Mouse (Mus musculus) CD4-positive, CD25-positive, alpha-beta regulatory T cell, adult 2 months (primary cell): ENCODE data around the gene Top3b.
A peak's percentile ranks its signal among the peaks of the same experiment; 100 is the strongest.
"Not testable (repeated sequence)": the region's sequence is repeated elsewhere in the genome, so short reads cannot be mapped to it uniquely, and the experiment has no call there.

ENCODE experiments used
- DNase-seq: peaks from one replicate; pipeline ENCODE4 v3.0.0-alpha.2; 2012; ENCODE audit warnings: low read depth, low spot score

Gene Top3b

DNA sequence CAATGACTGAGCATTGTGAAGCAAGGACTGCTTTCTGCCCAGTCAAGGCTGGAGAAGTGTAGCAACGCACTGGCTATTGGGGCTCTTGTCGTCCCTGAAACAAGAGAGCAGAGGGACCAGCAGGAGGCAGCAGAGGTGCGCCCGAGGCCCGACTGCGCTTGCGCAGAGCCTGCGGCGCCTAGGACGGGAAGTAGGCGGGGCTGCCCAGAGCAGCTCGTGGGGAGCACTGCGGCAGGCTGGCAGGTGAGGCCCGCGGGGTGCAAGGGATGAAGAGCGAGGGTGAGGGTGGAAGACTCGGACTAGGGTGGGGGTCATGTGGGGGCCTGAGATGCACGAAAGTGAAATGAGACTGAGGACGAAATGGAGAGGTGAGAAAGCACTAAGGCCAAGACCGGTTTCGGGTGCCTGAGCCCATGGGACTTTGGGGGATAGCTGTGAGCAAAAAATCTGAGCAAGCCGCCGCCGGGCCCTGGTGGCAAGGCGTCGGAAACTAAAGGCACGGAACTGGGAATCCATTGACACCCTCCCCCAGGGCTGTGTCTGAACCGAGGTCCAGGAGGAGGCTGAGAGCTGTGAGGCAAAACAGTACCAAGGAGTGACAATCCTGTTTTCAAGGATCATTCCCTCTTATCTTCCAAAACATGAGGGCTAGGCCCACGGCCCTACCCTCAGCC lies 26.0 kb downstream of the Top3b start, which contains the start of gene Ppm1f:
Gene Ppm1f (plus strand): TSS at position 88 of the 674 bp plus-strand sequence.
- DNase-seq: peak; percentile 97

DNA sequence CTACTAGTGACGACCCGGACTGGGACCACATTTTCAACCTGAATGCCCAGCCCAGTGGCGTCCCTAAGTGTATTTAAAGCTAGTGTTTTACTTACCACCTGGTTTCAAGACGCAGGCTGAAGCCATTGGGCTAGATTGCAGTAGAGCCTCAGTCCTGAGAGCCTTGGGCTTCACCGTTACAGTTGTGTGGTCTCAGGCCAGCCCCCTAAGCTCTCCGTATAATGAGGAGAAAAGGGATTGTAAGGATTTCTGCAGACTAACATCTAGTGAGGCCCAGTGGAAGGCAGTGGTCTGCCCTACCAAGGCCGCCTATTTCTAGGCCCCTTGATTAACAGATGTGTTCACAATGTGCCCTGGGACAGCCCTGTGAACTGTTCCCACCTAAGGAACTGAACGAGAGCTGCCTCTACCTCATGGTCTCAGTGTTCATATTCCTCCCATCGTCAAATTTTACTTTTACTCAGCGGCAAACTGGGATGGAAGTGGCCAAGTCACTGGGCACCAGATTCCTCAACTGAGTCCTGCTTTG lies 26.6 kb downstream of the Top3b start:
- peak; percentile 9 for DNase-seq

DNA sequence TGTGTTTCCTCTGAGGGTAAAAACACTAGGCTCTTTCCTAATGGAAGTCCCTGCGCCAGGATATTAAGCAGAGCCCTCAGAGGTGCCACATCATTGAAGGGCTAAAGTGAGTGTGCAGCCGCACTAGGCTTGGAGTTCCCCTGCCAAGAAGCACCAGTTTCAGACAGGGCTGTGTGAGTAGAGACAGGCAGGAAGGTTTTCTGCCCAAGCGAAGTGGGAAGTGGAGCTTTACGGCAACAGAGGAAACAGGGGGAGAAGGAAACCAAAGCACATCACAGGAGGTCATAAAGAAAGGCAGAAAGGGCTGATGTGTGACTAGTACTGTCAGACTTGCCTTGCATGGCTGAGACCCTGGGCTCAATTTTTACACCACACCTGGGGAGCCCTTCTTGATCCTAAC lies 31.8 kb downstream of the Top3b start:
- no peak for DNase-seq

DNA sequence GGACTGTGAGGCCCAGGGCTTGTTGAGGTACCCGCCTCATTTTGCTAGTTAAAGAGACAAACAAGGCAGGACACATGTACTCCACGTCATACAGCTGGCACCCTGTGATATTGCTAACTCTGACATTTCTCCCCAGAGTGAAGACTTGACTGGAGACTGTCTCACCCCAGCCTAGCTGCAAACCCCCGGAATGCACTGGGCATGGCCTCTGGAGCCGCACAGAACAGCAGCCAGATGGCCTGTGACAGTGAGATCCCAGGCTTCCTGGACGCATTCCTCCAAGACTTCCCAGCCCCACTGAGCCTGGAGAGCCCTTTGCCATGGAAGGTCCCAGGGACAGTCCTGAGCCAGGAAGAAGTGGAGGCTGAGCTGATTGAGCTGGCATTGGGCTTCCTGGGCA lies 32.7 kb downstream of the Top3b start:
- DNase-seq: no peak

DNA sequence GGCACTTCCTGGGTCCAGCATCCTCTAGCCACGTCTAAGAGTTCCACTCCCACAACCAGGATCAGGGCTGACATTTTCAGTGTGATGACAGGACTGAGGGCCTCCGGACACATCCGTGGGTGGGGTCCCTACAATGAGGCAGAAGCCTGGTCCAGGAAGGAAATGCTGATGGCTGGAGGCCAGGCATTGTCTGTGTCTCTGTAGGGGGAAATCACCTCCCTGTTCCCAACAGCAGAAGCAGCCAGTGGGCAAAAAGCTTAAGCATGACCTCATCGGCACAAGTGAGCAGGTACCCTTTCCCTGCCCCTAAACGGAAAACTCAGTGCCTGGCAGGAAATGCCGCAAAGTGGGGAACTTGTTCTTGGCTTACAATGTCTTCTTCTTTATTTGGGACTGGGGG lies 37.3 kb downstream of the Top3b start:
- no peak for DNase-seq

DNA sequence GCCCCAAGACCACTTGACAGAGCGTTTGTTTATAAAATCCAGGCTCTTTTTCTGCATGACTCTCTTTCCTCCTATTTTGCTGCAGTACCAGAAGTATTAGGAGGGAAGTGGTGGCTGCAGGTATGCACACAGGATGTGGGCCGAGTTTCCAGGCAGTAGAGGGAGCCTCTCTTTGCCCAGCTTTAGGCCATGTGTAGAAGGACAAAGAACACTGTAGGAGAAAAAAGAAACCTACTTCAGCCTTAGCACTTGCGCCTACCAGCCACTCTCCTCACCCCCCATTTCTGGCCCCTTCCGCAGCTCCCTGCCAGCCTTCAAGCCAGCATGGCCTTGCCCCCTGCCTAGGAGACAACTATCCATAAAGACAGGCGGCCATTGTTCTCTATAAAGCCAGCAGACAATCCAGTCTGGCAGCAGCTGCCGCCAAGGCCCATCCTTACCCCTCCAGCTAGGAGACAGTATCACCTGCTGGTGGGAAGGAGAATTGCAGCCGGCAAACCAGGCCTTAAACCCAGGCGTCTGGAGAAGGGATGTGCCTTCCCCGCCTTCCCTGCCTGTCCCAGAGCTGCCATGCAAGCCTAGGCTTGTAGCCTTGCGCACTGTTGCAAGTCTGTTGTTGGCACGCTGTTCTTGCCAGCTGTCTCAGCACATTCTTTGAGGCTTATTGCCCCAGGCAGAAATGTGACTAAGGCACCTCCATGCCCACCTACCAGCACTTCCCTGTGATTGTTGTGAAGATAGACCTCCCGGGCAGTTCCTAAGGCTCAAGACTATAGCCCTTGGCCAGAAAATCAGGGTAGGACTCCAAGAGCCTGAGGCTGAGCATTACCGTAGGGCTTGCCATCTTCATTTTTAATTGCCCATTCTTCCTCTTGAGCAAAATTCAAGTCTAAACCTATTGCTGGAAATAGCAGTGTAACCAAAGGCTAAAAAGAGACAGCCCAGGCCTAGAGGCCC lies 41.4 kb downstream of the Top3b start:
- DNase-seq: peak; percentile 83

DNA sequence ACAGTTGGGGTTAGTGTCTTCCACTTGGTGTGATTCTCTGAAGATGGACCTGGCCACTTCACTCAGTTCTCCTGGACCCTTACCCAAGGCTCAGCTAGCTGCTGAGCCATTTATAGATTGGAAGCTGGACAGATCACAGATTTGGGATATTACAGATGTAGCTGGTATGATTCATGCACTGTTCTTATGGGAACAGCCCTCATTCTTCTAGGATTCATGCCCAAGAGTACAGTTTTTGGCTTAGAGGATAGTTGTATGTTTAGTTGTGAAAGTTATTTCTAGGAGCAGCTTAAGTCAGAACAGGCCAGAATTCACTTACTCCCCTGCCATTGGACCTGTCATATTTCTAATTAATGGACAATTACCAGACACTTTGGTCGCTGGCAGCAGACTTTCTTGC lies 42.9 kb downstream of the Top3b start:
- no peak for DNase-seq

DNA sequence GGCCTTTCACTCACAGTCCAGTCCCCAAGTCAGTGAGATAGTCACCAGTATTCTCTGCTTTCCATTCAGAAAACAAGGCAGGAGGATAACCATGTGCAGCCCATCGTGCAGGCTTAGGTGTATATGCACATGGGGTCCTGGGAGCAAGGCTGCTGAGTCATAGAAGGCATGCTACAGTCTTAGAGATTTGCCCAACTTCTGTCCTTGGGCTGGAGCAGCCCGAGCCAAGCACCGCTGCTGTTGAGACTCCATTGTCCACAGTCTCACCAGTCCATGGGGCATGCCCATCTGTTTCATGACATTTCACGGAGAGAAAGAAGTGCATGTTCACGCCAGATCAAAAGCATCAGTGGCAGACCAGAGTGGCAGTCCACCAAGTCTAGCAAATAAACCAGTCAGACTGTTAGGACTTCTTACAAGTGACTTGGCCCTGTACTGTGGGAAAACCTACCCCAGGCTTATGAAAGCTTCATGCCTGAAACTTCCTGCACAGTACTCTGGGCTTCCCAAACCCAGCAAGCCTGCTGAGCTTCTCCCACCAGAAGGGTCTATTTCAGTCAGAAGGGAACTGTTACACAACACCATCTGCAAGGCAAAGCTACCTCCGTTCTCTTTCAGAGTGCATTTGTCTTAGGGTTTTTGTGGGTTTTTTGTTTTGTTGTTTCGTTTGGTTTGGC lies 48.0 kb downstream of the Top3b start:
- DNase-seq: no peak

DNA sequence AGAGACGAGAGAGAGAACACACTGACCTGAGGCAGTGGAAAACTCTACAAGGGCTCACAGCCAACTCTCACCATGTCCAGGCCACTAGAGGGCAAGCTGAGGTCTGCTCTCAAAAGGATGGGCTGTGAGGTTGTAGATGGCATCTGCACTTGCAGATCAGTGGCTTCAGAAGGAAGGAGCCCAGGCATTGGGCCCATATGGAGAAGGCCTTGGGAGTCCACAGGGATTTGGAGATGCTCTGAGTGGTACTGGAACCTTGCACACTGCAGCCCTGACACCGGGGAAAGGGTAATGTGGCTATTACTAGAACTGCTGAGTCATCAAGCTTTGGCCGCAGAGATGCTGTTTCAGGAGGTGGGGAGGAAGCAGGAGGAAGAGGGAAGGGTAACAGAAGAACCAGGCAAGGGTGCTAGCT lies 50.5 kb downstream of the Top3b start:
- peak; percentile 18 for DNase-seq

DNA sequence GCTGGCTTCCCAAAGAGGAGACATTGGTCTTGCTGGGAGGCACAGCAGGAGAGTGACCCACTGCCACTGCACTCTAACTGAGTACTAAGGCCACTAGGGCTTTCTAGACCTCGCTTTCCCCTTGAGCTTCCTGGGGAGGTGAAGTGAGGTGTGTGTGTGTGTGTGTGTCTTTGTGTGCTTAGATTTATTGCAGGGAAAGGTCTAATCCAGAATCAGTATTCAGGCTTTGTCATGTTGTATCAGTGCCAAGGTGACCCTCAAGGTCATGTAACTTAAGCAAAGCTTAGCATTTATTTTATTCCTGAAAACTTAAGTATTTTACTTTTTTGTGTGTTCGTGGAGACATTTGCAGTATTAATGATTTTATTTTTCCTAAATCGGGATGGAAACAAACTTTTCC lies 53.9 kb downstream of the Top3b start:
- DNase-seq: no peak

DNA sequence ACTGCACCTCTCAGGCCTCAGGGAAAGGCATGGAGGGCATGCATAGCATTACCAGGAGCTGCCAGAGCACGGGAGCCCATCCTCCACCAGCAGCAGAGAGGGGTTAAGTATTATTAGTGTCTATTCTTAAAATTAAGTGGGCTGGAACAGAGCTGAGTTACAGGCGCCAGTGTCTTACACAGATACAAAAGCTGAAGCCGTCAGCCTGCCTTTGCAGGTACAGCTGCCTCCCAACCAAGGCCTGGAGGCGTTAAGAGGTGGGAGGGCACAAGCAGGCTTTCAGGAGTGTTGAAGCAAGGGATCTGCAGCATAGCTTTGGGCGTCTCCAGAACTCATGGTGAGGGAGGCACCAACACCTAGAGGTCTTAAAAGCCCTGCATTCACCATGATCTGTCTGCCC lies 56.0 kb downstream of the Top3b start:
- no peak for DNase-seq

DNA sequence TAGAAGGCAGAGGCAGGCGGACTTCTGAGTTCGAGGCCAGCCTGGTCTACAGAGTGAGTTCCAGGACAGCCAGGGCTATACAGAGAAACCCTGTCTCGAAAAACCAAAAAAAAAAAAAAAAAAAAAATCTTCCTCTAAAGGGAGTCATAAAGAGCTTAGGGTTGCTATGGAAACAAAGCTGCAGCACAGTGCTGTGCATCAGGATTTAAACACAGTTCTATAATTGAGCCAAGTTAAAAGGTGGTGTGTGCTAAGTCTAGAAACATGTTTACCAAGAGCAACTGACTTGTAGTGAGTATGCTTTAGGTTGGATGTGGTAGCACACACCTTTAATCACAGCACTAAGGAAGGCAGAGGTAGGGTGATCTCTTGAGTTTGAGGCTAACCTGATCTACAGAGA lies 58.4 kb downstream of the Top3b start:
- DNase-seq: not testable (repeated sequence)

DNA sequence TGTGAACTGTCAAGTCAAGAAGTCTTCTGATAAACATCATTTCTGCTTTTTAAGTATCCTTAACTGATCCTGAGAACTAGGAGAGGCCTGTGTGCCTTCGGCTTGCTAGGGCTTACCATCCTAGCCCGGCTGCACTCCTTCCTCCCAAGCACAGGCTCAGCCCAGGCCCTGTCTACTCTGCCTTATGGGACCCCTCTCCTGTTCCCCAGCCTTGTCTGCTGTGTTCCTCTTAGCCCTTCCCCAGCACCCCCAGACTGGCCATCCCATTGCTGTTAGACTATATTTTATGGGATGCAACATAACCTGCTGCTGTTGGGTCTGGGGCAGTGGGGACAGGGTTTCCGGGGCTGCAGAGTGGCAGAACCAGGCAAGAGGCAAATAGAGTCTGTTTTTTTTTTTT lies 59.8 kb downstream of the Top3b start:
- no peak for DNase-seq

DNA sequence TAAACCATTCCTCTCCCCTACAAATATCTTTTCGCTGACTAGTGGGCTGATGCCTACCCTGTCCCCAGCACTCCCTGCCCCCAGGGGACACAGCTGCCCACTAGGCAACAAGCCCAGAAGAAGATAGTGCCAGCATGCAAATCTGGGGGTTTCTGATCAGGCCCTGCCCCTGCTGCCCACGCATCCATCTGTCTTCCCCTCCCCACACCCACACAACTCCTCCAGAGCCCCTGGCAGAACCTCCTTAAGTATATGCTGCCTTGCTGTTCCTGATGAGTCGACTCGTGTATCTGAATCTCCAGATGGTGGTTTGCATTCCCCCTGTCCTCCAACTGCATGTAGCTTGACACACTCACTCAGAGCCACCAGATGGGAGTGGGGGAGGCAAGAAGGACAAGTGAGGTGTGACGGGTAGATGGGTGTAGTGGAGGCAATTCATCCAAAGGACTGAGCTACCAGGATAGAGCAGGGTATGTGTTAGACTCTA lies 60.3 kb downstream of the Top3b start:
- DNase-seq: no peak

DNA sequence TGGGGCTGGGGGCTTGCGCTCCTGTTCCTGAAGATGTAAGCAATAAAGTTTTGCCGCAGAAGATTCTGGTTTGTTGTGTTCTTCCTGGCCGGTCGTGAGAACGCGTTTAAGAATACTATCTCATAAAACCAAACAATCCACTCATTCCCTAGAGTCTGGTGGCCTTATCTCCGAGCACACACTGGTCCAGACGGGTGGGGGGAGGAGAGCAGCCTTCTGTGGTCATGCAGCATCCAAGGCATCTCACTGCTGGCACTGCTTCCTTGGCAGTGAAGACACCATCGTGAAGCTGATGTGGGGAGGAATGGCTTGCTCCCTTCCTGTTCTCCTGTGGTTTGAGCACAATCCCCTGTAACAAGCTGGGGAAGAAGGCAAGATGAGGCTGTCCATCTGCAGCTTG lies 69.0 kb downstream of the Top3b start:
- no peak for DNase-seq

DNA sequence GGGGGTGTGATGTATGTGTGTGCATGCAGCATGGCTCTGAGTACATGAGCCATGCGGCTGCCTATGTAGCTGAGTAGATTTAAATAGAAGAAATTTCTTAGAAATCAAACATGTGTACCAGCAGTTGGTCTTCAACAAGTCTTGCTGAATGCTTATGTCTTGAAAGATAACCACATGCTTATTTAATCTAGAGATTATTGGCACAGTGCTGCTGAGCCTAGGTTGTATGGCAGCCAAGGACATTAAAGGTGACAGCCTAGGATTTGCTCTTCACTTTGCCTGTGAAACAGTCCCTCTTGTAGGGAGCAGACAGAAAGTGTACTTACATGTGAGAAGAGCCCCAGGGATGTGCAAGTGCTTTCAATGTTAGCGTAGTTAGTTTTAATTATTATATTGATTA lies 70.5 kb downstream of the Top3b start:
- DNase-seq: no peak
